Mouse (Mus musculus): ENCODE data around the gene Gm29609. TPM values are rescaled to one million over a fixed set of nuclear protein-coding genes. Genes with fewer than 3 reads are reported as not detected.
A peak's percentile ranks its signal among the peaks of the same experiment; 100 is the strongest.

The Gm29609 gene
- polyA plus RNA-seq, 1 experiment from 2014 or later = 1.6 TPM

GRCm38 (mm10) chr5:31193631-31194281 lies 14.0 kb upstream of the Gm29609 start:
- peak overlapping the region; percentile 80 for H3K9ac ChIP-seq (ENCODE audit: low read depth, low read length)
- H3K4me3 ChIP-seq (ENCODE audit: low read length) = peak overlapping the region; percentile 72
- H3K4me1 ChIP-seq (ENCODE audit: control insufficient read depth, insufficient read depth, low read length) = peaks cover 14% of the 10 kb centered on the region
- no peaks in the 10 kb centered on the region for H3K27me3 ChIP-seq (ENCODE audit: control insufficient read depth, insufficient read depth, low read length)
- H3K4me2 ChIP-seq (replicated peaks; ENCODE audit: low read depth, low read length) = peak overlapping the region; percentile 90
- no peak; the same call in none of the 2 replicates for ATAC-seq (ENCODE audit: low FRiP score, low TSS enrichment)
- H3K27ac ChIP-seq (ENCODE audit: low read depth, low read length) = peak overlapping the region; percentile 72
- 12% methylated on average over 25 of the region's 25 CpGs for WGBS
- H3K36me3 ChIP-seq (ENCODE audit: control insufficient read depth, insufficient read depth, low read length) = peaks cover 65% of the 10 kb centered on the region
- H3K9me3 ChIP-seq (ENCODE audit: control insufficient read depth, low read length) = no peaks in the 10 kb centered on the region

GRCm38 (mm10) chr5:31192939-31193630 lies 13.4 kb upstream of the Gm29609 start, which contains the start of the genes Snx17 and Eif2b4:
Gene Snx17, plus strand, starts transcription at chr5:31193227.
Gene Eif2b4, minus strand, starts transcription at chr5:31193430.
- Histone ChIP-seq H3K27ac (ENCODE audit: low read depth, low read length) (peak within 1 kb of the TSS; percentile 72), H3K4me1 (ENCODE audit: control insufficient read depth, insufficient read depth, low read length) (peaks cover 14% of the 10 kb centered on the region), H3K4me2 (replicated peaks; ENCODE audit: low read depth, low read length) (peak within 1 kb of the TSS; percentile 90), H3K27me3 (ENCODE audit: control insufficient read depth, insufficient read depth, low read length) (no peaks in the 10 kb centered on the region), H3K36me3 (ENCODE audit: control insufficient read depth, insufficient read depth, low read length) (peaks cover 65% of the 10 kb centered on the region), H3K9me3 (ENCODE audit: control insufficient read depth, low read length) (no peaks in the 10 kb centered on the region), H3K4me3 (ENCODE audit: low read length) (peak within 1 kb of the TSS; percentile 72), H3K9ac (ENCODE audit: low read depth, low read length) (peak within 1 kb of the TSS; percentile 80)
- ATAC-seq (ENCODE audit: low FRiP score, low TSS enrichment) = peak; percentile 96
- WGBS = under 1% methylated on average over 48 of the region's 48 CpGs

- no peaks in the 10 kb centered on the region for H3K9me3 ChIP-seq (ENCODE audit: control insufficient read depth, low read length)
- peaks cover 14% of the 10 kb centered on the region for H3K4me1 ChIP-seq (ENCODE audit: control insufficient read depth, insufficient read depth, low read length)
- H3K27me3 ChIP-seq (ENCODE audit: control insufficient read depth, insufficient read depth, low read length) = no peaks in the 10 kb centered on the region
- H3K9ac ChIP-seq (ENCODE audit: low read depth, low read length) = peak overlapping the region; percentile 80
- peak overlapping the region; percentile 63 for H3K4me2 ChIP-seq (replicated peaks; ENCODE audit: low read depth, low read length)
- H3K36me3 ChIP-seq (ENCODE audit: control insufficient read depth, insufficient read depth, low read length) = peaks cover 65% of the 10 kb centered on the region
- WGBS = 11% methylated on average over 42 of the region's 42 CpGs
- peak overlapping the region; percentile 72 for H3K4me3 ChIP-seq (ENCODE audit: low read length)
- H3K27ac ChIP-seq (ENCODE audit: low read depth, low read length) = peak overlapping the region; percentile 43
- ATAC-seq (ENCODE audit: low FRiP score, low TSS enrichment) = no peak; the same call in 1 of the 2 replicates
Observed at GRCm38 (mm10) chr5:31192045-31192938, 12.6 kb upstream of the Gm29609 start.

GRCm38 (mm10) chr5:31190201-31190600 lies 10.5 kb upstream of the Gm29609 start:
- ATAC-seq (ENCODE audit: low FRiP score, low TSS enrichment) = no peak
- 90% methylated on average over 9 of the region's 9 CpGs for WGBS
- peaks cover 14% of the 10 kb centered on the region for H3K4me1 ChIP-seq (ENCODE audit: control insufficient read depth, insufficient read depth, low read length)
- no peak overlapping the region for H3K27ac ChIP-seq (ENCODE audit: low read depth, low read length)
- no peak overlapping the region for H3K9ac ChIP-seq (ENCODE audit: low read depth, low read length)
- no peaks in the 10 kb centered on the region for H3K27me3 ChIP-seq (ENCODE audit: control insufficient read depth, insufficient read depth, low read length)
- H3K4me2 ChIP-seq (replicated peaks; ENCODE audit: low read depth, low read length) = no peak overlapping the region
- H3K4me3 ChIP-seq (ENCODE audit: low read length) = no peak overlapping the region
- H3K9me3 ChIP-seq (ENCODE audit: control insufficient read depth, low read length) = no peaks in the 10 kb centered on the region
- H3K36me3 ChIP-seq (ENCODE audit: control insufficient read depth, insufficient read depth, low read length) = peaks cover 49% of the 10 kb centered on the region

- 75% methylated on average over 4 of the region's 4 CpGs for WGBS
- Histone ChIP-seq H3K4me2 (replicated peaks; ENCODE audit: low read depth, low read length) (no peak overlapping the region), H3K27ac (ENCODE audit: low read depth, low read length) (no peak overlapping the region), H3K36me3 (ENCODE audit: control insufficient read depth, insufficient read depth, low read length) (peaks cover 41% of the 10 kb centered on the region), H3K9ac (ENCODE audit: low read depth, low read length) (no peak overlapping the region), H3K4me3 (ENCODE audit: low read length) (no peak overlapping the region), H3K4me1 (ENCODE audit: control insufficient read depth, insufficient read depth, low read length) (peaks cover 4% of the 10 kb centered on the region; the same call in 1 of the 2 replicates), H3K27me3 (ENCODE audit: control insufficient read depth, insufficient read depth, low read length) (no peaks in the 10 kb centered on the region), H3K9me3 (ENCODE audit: control insufficient read depth, low read length) (no peaks in the 10 kb centered on the region)
- ATAC-seq (ENCODE audit: low FRiP score, low TSS enrichment) = no peak
Observed at GRCm38 (mm10) chr5:31188223-31188840, 8.6 kb upstream of the Gm29609 start.

GRCm38 (mm10) chr5:31183678-31184077 lies 4.0 kb upstream of the Gm29609 start:
- 68% methylated on average over 4 of the region's 4 CpGs for WGBS
- peaks cover 3% of the 10 kb centered on the region; the same call in 1 of the 2 replicates for H3K4me1 ChIP-seq (ENCODE audit: control insufficient read depth, insufficient read depth, low read length)
- ATAC-seq (ENCODE audit: low FRiP score, low TSS enrichment) = no peak
- H3K27ac ChIP-seq (ENCODE audit: low read depth, low read length) = no peak overlapping the region
- H3K4me3 ChIP-seq (ENCODE audit: low read length) = no peak overlapping the region
- no peaks in the 10 kb centered on the region for H3K27me3 ChIP-seq (ENCODE audit: control insufficient read depth, insufficient read depth, low read length)
- no peak overlapping the region for H3K9ac ChIP-seq (ENCODE audit: low read depth, low read length)
- no peaks in the 10 kb centered on the region for H3K9me3 ChIP-seq (ENCODE audit: control insufficient read depth, low read length)
- H3K4me2 ChIP-seq (replicated peaks; ENCODE audit: low read depth, low read length) = no peak overlapping the region
- peaks cover 19% of the 10 kb centered on the region for H3K36me3 ChIP-seq (ENCODE audit: control insufficient read depth, insufficient read depth, low read length)

- Histone ChIP-seq H3K27me3 (ENCODE audit: control insufficient read depth, insufficient read depth, low read length) (no peaks in the 10 kb centered on the region), H3K4me3 (ENCODE audit: low read length) (no peak overlapping the region), H3K4me1 (ENCODE audit: control insufficient read depth, insufficient read depth, low read length) (peaks cover 4% of the 10 kb centered on the region; the same call in 1 of the 2 replicates), H3K27ac (ENCODE audit: low read depth, low read length) (no peak overlapping the region), H3K36me3 (ENCODE audit: control insufficient read depth, insufficient read depth, low read length) (no peaks in the 10 kb centered on the region), H3K4me2 (replicated peaks; ENCODE audit: low read depth, low read length) (no peak overlapping the region; the same call in 1 of the 2 replicates), H3K9me3 (ENCODE audit: control insufficient read depth, low read length) (no peaks in the 10 kb centered on the region), H3K9ac (ENCODE audit: low read depth, low read length) (no peak overlapping the region)
- ATAC-seq (ENCODE audit: low FRiP score, low TSS enrichment) = no peak
- WGBS = 92% methylated on average over 9 of the region's 9 CpGs
Observed at GRCm38 (mm10) chr5:31181183-31181770, 1.6 kb upstream of the Gm29609 start.

GRCm38 (mm10) chr5:31179301-31179765 lies 378 bp downstream of the Gm29609 start:
- under 1% methylated on average over 25 of the region's 25 CpGs for WGBS
- peak; percentile 78 for ATAC-seq (ENCODE audit: low FRiP score, low TSS enrichment)

More at GRCm38 (mm10) chr5:31179301-31179765, 378 bp downstream of the Gm29609 start:
- H3K9me3 ChIP-seq (ENCODE audit: control insufficient read depth, low read length) = no peaks in the 10 kb centered on the region
- peak overlapping the region; percentile 95 for H3K27ac ChIP-seq (ENCODE audit: low read depth, low read length)
- peak overlapping the region; percentile 96 for H3K4me2 ChIP-seq (replicated peaks; ENCODE audit: low read depth, low read length)
- peak overlapping the region; percentile 69 for H3K9ac ChIP-seq (ENCODE audit: low read depth, low read length)
- H3K4me1 ChIP-seq (ENCODE audit: control insufficient read depth, insufficient read depth, low read length) = peaks cover 4% of the 10 kb centered on the region; the same call in 1 of the 2 replicates
- H3K4me3 ChIP-seq (ENCODE audit: low read length) = peak overlapping the region; percentile 96
- peaks cover 7% of the 10 kb centered on the region; the same call in 1 of the 2 replicates for H3K36me3 ChIP-seq (ENCODE audit: control insufficient read depth, insufficient read depth, low read length)
- no peaks in the 10 kb centered on the region for H3K27me3 ChIP-seq (ENCODE audit: control insufficient read depth, insufficient read depth, low read length)
